Mouse (Mus musculus) mouse embryonic stem cell (cell line): ENCODE measurements around the gene Pard3b.

Source experiments
- in situ Hi-C, 2 experiments: fragments of 300-500 bp; cut with MboI; formaldehyde crosslinking; loops; 1 replicate in 1 of 2; 3 replicates in 1 of 2; pipeline ENCODE4 v1.14.3; 2019 to 2020; ENCODE audit warnings: low sequenced_read_pairs in 2 of 2, low pct_unique_long_range_greater_than_20kb in 1 of 2, mixed read lengths in 1 of 2; ENCODE audit not compliant: unreplicated experiment in 1 of 2

Gene Pard3b

GRCm38 (mm10) chr1:62282835-62283234 is 644.2 kb downstream of the Pard3b start:
- in situ Hi-C loops, result no loop called here

GRCm38 (mm10) chr1:62283624-62284023 is 645.0 kb downstream of the Pard3b start:
- in situ Hi-C loops, result no loop called here

DNA sequence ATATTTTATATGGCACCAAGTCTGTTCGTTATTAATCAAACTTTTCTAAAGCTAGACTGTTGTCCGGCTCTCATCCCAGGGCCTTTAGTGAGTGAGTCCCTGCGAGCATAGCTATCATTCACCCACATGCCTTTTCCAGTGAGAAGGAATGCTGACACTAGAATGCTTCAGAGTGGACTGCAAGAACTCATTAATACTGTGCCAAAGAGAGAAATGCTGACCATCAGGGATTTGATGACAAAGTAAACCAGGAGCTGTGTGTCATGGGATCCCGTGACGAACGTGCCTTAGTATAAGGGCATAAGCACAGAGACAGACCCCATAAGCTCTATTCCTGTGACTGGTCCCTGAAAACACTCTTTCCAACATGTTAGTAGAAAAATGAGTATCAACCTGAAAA is 670.8 kb downstream of the Pard3b start:
- in situ Hi-C loops, result no loop called here

GRCm38 (mm10) chr1:62325237-62325636 is 686.6 kb downstream of the Pard3b start:
- in situ Hi-C loops, result no loop called here

DNA sequence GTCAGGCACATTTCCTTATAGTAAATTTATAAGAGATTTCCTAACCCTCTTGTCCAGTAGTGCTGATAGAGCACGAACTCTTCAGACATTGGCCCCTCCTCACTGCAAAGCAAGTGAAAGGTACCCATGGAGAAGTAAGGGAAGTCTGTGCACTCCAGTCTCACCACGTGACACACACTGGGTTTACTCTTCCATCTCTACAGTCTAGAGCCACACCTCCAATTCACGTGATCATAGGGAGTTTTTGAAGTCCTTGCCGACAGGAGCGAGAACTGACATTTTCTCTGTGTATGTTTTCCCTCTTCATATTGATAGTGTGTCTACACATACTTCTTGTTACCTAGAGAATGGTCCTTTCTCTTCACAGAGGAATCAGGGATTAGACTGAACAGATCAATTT is 689.1 kb downstream of the Pard3b start:
- in situ Hi-C loops, result no loop called here

- in situ Hi-C loops, result no loop called here
Observed at GRCm38 (mm10) chr1:62328808-62329207, 690.2 kb downstream of the Pard3b start.

DNA sequence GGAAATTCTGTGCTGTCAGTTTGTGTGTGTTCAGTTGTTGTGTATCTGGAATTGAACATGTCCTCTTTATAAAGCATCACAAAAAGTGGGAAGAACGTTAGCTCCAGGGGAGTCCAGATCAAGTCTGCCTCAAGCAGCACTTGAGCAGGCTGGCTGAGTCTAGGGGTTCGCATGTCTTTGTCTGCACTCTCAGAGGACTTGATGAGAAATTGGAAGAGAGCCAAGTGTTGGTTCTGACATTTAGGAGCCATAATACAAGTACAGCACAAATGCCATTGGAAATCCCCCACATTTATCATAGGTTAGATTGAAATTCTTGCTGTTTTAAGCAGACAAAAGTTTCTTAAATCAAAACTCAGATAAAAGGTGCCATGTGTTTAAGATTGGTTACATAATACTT is 694.4 kb downstream of the Pard3b start:
- in situ Hi-C loops, result no loop called here

- in situ Hi-C loops, result no loop called here
Observed at GRCm38 (mm10) chr1:62334196-62334595, 695.6 kb downstream of the Pard3b start.

DNA sequence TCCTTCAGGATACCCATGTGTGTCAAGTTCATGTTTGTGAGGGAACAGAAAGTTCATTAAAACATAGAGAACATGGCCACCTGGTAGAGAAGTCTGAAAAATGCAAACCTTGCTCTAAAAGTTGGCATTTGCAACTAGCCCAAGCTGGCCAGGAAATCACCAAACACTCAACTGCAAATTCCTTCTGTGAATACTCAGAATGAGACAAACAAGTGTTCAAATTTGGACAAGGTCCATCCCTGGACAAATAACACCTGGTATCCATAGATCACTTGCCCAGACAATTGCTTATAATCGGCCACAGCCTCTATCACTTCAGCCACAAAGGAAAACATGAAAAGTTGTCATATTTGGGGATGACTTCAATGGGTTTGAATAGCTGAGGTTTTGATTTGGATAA is 701.6 kb downstream of the Pard3b start:
- in situ Hi-C loops, result no loop called here

DNA sequence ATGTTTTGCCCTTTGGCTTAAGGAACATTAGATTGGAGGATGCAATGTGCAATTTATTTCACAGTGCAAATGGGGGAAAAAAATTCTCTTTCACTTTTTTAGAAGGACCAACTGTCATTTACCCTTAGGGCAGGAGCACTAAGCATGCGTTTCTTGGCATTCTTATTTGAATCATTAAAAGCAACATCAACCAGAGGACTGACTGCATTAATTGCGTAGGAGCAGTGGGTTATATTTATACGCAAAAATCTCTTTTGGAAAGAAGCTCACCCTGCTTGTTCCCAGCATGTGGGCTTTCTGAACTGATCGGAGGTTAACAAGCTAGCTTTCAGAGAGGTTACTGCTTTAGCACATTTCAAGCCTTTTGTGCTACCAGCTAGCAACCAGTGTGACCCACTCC is 705.7 kb downstream of the Pard3b start:
- in situ Hi-C loops, result no loop called here

- in situ Hi-C loops, result no loop called here
Observed at GRCm38 (mm10) chr1:62348371-62348770, 709.7 kb downstream of the Pard3b start.

GRCm38 (mm10) chr1:62355496-62355895 is 716.9 kb downstream of the Pard3b start:
- in situ Hi-C loops, result no loop called here

DNA sequence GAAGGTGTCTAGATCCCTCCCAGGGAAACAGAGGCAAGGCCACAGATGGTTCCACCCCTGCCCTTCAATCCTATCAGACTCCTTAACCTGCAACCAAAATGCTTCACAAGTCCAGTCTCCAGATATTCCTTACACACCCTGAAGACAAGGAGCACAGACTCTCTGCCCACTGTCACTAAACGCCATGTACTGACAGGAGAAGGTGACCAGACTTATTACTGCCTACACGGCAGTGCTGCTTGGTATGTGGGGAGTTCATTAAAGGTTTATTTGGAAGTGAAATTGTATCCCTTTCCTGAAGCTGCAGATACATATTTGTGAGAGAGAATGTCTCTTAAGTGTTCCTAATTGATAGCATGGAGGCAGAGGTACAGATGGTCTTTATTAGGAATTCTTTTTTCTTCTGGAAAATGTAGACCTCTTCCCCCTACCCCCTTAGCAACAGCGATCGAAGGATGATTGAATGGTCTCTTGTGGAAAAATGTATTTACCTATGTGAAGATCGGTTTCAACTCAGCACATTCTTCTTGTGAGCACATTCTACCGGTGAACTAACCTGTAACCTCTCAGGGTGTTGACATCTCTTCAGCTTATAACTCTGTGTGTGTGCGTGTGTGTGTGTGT is 735.9 kb downstream of the Pard3b start:
- in situ Hi-C loops, result no loop called here

DNA sequence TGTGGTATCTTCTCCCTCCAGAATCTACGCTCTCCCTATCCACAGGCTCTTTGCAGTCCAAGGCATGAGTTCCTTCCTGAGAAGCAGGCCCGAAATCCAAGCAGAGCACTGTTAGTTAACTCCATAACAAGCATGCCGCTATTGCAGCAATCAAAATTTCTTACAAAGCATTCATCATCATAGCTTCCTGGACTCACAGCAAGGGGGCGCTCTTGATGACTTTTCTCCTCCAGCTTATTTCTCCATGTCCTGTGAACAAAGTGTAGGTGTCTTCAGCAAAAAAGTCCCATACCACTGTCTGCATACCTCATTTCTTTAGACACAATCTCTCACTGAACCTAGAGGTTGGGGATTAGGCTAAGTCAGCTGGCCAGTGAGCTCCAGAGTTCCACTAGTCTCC is 739.7 kb downstream of the Pard3b start:
- in situ Hi-C loops, result no loop called here

DNA sequence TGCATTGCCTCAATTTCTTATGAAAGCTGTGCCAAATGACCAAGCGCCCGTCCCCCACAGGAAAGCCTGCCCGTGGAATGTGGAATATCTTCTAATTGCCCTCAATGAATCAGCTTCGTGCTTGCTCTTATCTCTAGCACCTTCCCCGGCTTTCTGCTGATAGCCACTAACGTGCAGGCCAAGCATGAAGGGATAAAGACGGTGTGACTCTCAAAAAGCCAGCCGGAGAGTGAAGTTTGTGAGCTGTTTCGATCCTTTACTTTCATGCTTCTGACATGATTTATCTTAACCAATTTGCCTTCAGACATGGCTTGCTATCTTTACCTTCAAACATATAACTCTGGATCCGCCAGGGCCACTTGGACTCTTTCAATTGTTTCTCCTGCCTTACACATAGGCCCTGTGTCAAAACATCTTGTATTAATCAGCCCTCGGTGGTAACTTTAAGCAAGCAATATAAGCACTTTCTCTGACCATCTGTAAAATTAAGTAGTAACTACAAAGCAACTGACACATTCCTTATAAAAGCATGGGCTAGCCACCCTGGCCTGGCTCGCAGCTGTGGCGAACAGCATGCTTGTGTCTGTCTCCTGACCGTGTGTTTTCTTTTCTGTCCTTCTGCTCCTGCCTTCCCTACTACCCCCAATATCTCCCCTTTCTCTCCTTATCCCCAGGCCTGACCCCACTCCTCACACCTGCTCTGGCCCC is 744.3 kb downstream of the Pard3b start:
- in situ Hi-C loops, result no loop called here

GRCm38 (mm10) chr1:62384241-62384640 is 745.6 kb downstream of the Pard3b start:
- in situ Hi-C loops, result no loop called here

GRCm38 (mm10) chr1:62388013-62388412 is 749.4 kb downstream of the Pard3b start:
- in situ Hi-C loops, result no loop called here

DNA sequence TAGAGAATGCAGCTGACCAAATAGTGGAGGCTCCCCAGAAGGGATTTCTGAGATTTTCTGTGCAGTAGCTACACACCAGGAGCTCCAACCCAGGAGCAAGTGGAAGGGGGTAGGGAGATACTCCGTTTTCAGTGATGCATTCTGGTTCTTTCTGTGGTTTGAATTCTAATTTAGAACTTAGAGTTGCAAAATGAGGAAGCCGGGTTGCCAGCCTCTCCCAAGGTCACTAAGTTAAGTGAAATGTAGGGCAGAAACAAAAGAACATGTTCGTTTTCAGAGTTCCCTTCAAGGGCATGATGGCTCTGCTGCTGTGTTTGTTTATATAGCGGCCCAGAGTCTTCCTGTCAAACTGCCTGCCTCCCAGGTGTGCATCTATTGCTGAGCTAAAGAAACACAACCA is 754.2 kb downstream of the Pard3b start:
- in situ Hi-C loops, result no loop called here

GRCm38 (mm10) chr1:62394555-62394954 is 755.9 kb downstream of the Pard3b start:
- in situ Hi-C loops, result no loop called here

- in situ Hi-C loops, result no loop called here
Observed at GRCm38 (mm10) chr1:62398261-62398660, 759.6 kb downstream of the Pard3b start.
